Mouse (Mus musculus) small intestine, adult 2 months (tissue): ENCODE data around the gene Tnfrsf11a.

Source experiments
- CTCF ChIP-seq: fragments of 200-500 bp; IDR thresholded peaks from 2 replicates; pipeline ENCODE4 v1.5.1; 2012; ENCODE audit warnings: low read depth, mild to moderate bottlenecking, control low read depth, inconsistent platforms, low read length, moderate library complexity, mixed read lengths; ENCODE audit not compliant: insufficient replicate concordance, insufficient read length; ENCODE audit errors: extremely low read depth
- POLR2A ChIP-seq: fragments of 200-500 bp; IDR thresholded peaks from 2 replicates; pipeline ENCODE4 v1.6.1; 2012; ENCODE audit warnings: low read depth, mild to moderate bottlenecking, control low read depth, inconsistent platforms, low read length, moderate library complexity

DNA sequence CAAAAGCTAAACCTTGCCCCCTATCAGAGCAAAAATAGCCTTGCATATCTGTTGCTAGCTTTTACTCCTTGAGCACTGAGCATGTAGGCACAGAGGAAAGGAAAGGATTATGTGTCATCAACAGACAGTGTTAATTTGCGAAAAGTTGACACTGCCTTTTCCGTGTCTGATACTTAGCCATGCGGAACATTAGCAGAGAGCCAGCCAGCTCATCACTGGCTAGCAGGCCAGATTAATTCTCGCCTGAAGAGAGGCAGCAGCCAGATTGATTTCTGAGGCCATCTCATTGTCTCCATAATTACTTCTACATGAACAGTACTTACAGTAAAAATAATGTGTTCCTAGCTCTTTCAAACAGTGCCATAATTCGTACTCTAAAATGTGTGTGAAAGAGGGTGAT lies 48.7 kb downstream of the Tnfrsf11a start:
- TF ChIP-seq CTCF: no peak
- no peak for TF ChIP-seq POLR2A
